Mouse (Mus musculus) adrenal gland, postnatal 25 days (tissue): ENCODE data around the gene Tmem139. TPM values are rescaled to one million over a fixed set of nuclear protein-coding genes. Genes with fewer than 3 reads are reported as not detected.

Experiments used
- DNase-seq: peaks from one replicate; pipeline ENCODE4 v3.0.0; 2021; ENCODE audit warnings: mixed read lengths
- total RNA-seq: library from RNA; stranded (reverse); gene quantifications from 2 replicates; pipeline ENCODE4 v1.2.3, GENCODE M21; 2021

Tmem139 gene
- total RNA-seq, 1 experiment from 2014 or later: 3.9 TPM

DNA sequence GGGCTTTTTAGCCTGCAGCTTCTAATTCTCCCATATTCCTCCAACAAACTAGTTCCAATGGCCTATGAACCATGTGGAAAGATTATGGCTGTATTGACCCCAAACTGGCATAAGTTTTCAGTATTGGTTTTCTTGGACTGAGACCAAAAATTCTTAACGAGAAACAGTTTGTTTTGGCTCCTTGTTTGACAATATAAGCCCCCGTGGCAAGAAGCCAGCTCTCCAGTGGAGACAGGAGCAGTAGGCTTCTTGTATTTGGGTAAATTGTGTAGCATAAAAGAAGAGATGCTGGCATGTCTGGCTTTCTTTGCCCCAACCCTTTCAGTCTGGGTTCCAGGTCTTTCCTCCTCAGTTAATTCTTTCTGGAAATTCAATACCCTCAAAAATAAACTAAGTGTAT lies 14.4 kb downstream of the Tmem139 start:
- no peak for DNase-seq

DNA sequence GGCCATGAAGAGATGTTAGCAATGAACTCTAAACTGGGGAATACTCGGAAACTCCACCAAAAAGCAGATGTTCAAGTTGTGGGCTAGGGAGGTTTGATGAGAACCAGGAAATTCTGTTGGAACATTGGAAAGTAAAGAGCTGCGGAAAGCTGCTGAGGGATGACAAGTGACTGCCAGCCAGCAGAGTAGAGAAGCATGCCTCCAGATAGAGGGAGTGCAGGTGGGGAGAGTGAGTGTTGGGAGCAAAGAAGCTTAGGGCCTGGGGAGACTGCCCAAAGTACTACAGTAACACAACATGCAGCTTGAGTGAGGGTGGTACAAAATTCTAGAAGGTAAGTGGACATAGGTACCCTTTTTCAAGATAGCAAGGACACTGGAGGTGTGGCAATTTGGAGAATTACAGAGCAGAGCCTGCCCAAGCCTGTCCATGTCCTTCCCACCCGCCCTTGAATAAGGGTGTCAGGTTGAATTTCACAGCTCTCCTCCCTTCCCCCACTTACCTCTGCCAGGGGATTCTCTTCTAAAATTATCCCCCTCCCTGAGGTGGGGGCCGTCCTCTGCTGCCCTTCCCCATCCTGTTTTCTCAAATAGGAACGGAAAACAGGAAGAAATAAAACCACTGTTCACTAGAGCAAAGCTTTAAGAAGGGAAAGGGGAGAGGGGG lies 21.2 kb downstream of the Tmem139 start:
- no peak for DNase-seq

DNA sequence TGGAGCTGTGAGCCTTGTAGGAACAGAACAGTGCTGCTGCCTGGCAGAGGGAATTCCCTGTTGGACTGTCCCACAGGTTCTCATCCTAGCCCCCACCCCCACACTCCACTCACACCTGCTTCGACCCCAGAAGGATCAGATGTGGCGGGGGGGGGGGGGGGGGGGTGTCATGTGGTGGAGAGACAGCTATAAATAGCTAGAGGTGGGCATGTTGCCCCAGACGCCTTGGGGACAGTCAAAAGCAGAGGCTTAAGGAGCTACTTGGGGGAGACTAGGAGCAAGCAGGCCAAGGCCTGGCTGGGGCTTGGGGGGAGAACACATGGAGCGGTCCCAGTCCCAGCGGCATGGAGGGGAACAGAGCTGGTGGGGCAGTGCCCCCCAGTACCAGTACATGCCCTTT lies 24.7 kb downstream of the Tmem139 start, which contains the start of gene Clcn1:
Clcn1 (plus strand) TSS at position 238 of the 400 bp plus-strand sequence.
- DNase-seq: no peak

DNA sequence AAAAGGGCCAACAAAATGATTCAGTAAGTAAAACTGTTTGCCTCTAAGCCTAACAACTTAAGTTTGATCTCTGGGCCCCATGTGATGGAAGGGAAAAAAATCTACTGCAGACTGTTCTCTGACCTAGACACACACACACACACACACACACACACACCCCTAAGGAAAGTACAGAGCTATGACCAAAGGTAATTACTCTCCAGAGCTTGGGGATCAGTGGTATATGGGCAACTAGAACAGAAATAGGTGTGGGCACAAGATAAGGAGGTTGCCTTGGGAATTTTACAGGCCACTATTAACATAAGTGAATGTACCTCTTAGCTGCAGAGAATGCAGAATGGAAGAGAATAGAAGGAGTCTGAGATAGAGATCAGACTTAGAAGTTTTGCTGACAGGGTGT lies 25.8 kb downstream of the Tmem139 start:
- DNase-seq: no peak

DNA sequence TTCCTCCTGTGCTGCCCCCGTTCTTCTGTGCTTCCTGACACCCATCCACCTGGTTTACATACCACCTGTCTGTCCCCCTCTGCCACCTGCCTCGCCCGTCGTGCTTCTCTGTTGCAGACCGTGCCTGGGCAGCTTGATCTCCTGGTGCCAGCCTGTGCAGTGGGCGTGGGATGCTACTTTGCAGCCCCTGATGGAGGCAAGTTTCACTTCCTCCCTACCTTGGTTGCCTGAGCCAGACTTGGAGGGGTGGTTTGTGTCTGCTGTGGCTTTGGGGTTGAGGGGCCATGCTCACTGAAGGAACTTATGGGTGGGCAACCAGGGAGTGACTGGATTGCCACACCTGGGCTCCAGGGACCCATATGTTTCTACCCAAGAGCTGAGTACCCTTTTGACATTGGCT lies 31.6 kb downstream of the Tmem139 start:
- no peak for DNase-seq

DNA sequence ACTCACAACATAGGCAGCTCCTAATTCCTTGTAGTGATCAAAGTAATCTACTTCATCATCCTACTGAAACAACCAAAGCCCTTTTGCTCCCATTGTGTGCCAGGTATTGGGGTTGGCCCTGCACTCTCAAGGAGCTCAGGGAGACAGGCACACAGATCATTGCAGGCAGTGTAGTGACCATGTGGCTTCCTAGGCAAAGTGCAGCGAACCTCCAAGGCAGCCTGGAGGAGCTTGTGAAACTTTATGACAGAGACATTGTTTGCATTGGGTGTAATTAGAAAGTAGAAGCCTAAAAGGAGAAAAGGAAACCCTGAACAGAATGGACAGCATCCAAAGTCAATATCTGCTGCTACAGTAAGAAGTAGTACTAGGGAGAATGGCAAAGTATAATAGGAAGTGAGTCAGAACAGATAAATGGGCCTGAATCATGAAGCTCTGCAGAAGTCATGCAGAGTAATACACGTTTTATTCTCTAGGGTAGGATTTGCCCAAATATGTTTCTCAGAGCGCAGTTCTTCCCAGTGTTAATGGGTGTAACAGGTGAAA lies 33.9 kb downstream of the Tmem139 start:
- DNase-seq: no peak

DNA sequence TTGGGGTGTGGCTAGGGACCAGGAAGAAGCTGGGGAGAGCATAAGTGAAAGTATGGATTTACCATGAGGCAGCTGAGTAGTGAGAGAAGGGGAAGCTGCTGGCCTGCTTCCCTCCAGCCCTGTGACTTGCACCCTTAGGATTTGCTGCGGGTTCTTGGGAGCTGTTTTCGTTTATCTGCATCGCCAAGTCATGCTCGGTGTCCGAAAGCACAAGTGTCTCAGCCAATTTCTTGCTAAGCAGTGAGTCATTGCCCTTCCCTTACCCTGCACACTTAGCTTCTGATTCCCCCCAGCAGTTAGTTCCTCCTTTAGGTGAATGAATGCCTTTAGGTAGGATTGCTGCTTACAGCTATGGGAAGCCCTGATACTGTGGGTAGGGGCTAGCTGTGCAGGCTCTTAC lies 37.6 kb downstream of the Tmem139 start:
- no peak for DNase-seq

DNA sequence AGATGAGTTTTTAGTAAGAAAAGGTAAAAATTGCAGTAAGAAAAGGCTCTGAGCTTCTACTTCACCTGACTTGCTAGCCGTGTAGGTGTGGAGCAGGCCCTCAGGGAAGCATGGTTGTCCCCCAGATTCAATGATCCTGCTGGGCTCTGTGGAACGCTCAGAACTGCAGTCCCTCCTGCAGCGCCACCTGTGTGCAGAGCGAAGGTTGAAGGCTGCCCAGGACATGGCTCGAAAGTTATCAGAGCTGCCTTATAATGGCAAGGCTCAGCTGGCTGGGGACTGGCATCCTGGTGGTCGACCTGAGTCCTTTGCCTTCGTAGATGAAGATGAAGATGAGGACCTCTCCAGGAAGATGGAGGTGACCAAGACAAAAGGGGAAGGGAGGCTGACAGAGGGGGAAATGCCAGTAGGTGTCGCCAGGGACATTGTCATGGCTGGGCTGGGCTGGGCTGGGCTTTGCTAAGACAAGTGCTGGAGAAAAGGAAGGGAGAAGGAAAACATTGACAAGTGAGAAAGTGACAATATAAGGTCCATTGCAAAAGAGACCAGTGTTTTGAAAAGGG lies 48.1 kb downstream of the Tmem139 start:
- no peak for DNase-seq

DNA sequence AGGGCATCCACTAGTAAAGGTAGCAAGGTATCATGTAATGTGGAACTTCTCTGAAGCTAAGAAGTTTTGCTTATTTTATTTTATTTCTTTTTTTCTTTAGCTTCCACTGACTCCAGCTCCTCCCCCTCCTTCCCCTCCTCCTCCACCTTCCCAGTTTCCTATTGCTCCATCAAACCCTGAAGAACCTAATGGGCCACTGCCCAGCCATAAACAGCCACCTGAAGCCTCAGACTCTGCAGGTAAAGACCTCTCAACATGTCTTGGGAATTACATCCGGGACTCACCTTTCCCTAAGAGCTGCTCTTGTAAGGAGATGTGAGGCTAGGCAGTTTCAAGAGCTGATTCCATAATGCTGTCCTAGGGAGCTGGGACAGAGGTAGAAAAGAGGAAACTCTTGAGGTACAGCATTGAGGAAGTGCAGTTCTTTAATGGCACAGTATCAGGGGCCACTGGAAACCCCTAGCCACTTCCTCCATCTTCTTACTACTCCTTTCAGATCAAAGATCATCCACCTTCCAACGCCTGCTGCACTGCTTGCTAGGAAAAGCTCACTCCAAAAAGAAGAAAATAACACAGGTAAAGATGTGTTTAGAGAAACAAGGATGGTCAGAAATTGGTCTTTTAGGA lies 48.8 kb downstream of the Tmem139 start:
- no peak for DNase-seq

Other genes starting within 250 kb of the Tmem139 start
- not detected in 2 replicates for gene Sva, start 223.6 kb upstream of the Tmem139 start, total RNA-seq
- not detected in 2 replicates for gene Tas2r139, start 121.0 kb upstream of the Tmem139 start, total RNA-seq
- not detected in 2 replicates for gene Tas2r144, start 46.6 kb upstream of the Tmem139 start, total RNA-seq
- gene Gstk1, start 16.0 kb upstream of the Tmem139 start, total RNA-seq: 263 and 300 TPM in 2 replicates
- gene Casp2, start 3.0 kb downstream of the Tmem139 start, total RNA-seq: 29.7 and 36.5 TPM in 2 replicates
- gene Clcn1, start 24.7 kb downstream of the Tmem139 start, total RNA-seq: 0.21 TPM in 1 of 2 replicates, not detected in the other
- 0.24 TPM in 1 of 2 replicates, not detected in the other for gene Fam131b, start 62.7 kb downstream of the Tmem139 start, total RNA-seq
- gene Zyx, start 87.7 kb downstream of the Tmem139 start, total RNA-seq: 105 and 140 TPM in 2 replicates
- gene Epha1, start 111.3 kb downstream of the Tmem139 start, total RNA-seq: 0.48 and 0.55 TPM in 2 replicates
- gene Tas2r143, start 138.3 kb downstream of the Tmem139 start, total RNA-seq: 7.4 and 11.8 TPM in 2 replicates
- 7.3 and 9.4 TPM in 2 replicates for gene Tas2r135, start 143.5 kb downstream of the Tmem139 start, total RNA-seq
- 4.2 and 5.6 TPM in 2 replicates for gene Tas2r126, start 172.6 kb downstream of the Tmem139 start, total RNA-seq
- not detected in 2 replicates for gene Olfr458, start 203.2 kb downstream of the Tmem139 start, total RNA-seq
- not detected in 2 replicates for gene Olfr457, start 214.4 kb downstream of the Tmem139 start, total RNA-seq
- not detected in 2 replicates for gene Olfr456, start 225.2 kb downstream of the Tmem139 start, total RNA-seq